Mouse (Mus musculus): ENCODE results near the gene Ndufaf4. TPM values are rescaled to one million over a fixed set of nuclear protein-coding genes. Genes with fewer than 3 reads are reported as not detected.
"Not testable (repeated sequence)": the region's sequence is repeated elsewhere in the genome, so short reads cannot be mapped to it uniquely, and the experiment has no call there.

Ndufaf4 gene
- total RNA-seq (2014; fragmentation: Nextera tagmentation) (40.3 and 64.8 TPM in 2 replicates), total RNA-seq (2017) (36.1 and 46.6 TPM in 2 replicates)

- ATAC-seq (replicated peaks; ENCODE audit: low FRiP score, low TSS enrichment, poor library complexity, severe bottlenecking): peak; percentile 95
Observed at GRCm38 (mm10) chr4:24897851-24898515, at the start of gene Ndufaf4. Gene Ndufaf4 (plus strand): TSS chr4:24898083.

- ATAC-seq (replicated peaks; ENCODE audit: low FRiP score, low TSS enrichment, poor library complexity, severe bottlenecking): no peak
Observed at GRCm38 (mm10) chr4:24850401-24851325, 47.2 kb upstream of the Ndufaf4 start, which contains the start of gene Klhl32. Gene Klhl32 (minus strand): TSS chr4:24851124.

DNA sequence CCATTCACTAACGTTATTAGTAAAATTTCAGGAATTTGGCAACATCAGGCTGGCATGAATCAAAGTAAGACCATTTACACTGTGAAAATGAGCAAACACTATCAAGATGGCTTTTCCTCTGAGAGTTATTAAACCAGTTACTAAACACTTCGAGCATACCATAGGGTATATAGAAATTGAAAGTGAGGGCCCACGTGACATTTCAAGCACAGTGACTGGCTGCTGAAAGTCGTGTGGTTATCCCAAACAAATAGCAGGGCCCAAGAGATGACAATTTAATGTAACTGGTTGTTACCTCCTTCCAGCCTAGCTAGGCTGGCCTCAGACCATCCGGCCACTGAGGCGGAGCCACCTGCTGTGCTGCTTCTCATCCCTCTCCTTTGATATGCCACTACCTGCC, 32.2 kb upstream of the Ndufaf4 start:
- no peak for ATAC-seq (replicated peaks; ENCODE audit: low FRiP score, low TSS enrichment, poor library complexity, severe bottlenecking)

DNA sequence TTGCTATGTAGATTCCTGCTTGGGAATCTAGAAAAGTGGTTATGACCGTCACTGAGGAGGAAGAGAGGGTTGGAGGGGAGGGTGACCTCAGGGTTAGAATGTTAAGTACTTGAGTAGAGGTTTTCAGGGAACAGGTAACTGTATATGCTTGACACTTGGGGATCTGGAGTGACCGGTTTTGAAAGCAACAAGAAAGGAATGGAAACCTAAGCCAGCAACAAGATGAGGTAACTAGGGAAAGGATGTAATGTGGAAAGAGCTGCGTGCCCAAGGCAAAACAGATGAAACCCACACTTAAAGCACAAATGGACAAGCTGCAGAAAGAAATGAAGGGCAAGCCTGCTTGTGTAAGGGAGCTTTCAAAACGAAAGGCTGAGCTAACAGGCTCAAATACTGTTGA, 28.7 kb upstream of the Ndufaf4 start:
- no peak for ATAC-seq (replicated peaks; ENCODE audit: low FRiP score, low TSS enrichment, poor library complexity, severe bottlenecking)

GRCm38 (mm10) chr4:24889386-24889785, 8.5 kb upstream of the Ndufaf4 start:
- ATAC-seq (replicated peaks; ENCODE audit: low FRiP score, low TSS enrichment, poor library complexity, severe bottlenecking): not testable (repeated sequence)

GRCm38 (mm10) chr4:24892293-24892692, 5.6 kb upstream of the Ndufaf4 start:
- not testable (repeated sequence) for ATAC-seq (replicated peaks; ENCODE audit: low FRiP score, low TSS enrichment, poor library complexity, severe bottlenecking)

- no peak for ATAC-seq (replicated peaks; ENCODE audit: low FRiP score, low TSS enrichment, poor library complexity, severe bottlenecking)
Observed at GRCm38 (mm10) chr4:24894625-24895024, 3.3 kb upstream of the Ndufaf4 start.

DNA sequence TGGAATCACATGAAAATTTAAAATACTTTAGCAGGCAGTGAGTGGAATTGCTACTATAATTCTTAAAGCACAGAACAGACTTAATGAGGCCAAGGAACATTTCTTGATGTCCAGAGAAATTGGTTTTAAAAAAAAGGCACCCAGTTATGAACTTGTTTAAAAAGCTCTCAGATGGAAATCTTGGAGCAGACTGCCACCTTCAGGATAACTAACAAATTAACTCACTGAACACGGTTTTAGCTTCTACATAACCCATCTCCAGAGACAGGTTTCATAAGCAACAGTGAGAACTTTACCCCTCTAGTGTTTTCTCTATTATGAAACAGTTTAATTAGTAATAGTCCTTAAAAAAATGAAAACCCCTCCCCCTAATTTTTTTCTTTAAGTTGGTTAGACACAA, 1.1 kb upstream of the Ndufaf4 start:
- 0 out of 2 replicates have a peak, but pooled peaks have one; percentile 49 for ATAC-seq (replicated peaks; ENCODE audit: low FRiP score, low TSS enrichment, poor library complexity, severe bottlenecking)

DNA sequence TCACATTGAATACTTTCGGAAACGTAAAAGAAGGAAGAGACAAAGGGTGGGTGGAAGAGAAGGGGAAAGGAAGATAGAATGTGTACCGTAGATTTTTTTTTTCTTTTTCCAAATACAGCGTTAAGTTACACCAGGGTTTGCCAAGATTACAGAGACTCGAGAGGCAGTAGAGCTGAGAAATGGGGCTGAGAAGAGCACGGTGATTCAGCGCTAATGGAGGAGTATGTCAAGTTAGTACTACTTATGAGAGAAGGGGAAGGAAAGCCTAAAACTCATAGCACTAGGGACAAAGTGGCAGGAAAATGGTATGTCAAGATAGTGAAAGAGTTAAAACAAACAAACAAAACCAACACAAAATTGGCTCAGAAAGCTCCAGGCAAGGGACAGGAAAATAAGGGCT, 532 bp upstream of the Ndufaf4 start:
- ATAC-seq (replicated peaks; ENCODE audit: low FRiP score, low TSS enrichment, poor library complexity, severe bottlenecking): 0 out of 2 replicates have a peak, but pooled peaks have one; percentile 42

DNA sequence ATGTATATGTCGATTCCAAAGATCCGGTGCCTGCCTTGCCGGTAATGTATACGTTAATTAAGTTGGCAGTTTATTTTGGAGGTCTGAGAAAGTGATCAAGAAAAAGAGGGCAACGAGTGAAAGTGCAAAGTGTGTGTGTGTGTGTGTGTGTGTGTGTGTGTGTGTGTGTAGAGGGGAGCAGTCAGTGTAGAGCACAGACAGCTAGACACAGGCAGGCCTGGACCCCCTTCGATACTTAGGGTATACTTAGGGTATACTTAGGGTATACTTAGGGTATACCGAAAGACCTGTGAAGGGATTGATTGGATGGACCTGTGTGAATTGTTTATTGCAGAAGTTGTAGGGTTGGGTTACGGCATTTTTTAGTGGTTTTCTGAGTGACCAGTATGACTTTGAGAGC, 753 bp downstream of the Ndufaf4 start:
- no peak for ATAC-seq (replicated peaks; ENCODE audit: low FRiP score, low TSS enrichment, poor library complexity, severe bottlenecking)

GRCm38 (mm10) chr4:24899146-24899545, 1.3 kb downstream of the Ndufaf4 start:
- no peak for ATAC-seq (replicated peaks; ENCODE audit: low FRiP score, low TSS enrichment, poor library complexity, severe bottlenecking)

DNA sequence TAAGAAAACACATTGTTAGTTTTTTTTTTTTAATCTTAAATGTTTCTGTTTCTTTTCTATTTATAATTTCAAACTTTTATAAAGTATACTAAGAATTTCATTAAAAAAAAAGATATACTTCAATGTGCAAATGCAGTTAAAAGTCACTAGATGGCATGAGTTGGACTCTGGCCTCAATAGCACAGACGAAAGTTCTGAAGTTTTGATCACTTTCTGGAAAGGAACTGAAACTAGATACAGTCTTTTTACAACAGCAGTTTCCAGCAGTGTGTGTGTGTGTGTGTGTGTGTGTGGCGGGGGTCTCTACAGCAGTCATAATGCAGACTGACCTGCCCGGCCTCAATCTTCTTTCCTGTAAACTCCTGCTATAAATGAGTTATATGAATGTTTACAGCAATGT, 9.9 kb downstream of the Ndufaf4 start:
- no peak for ATAC-seq (replicated peaks; ENCODE audit: low FRiP score, low TSS enrichment, poor library complexity, severe bottlenecking)

DNA sequence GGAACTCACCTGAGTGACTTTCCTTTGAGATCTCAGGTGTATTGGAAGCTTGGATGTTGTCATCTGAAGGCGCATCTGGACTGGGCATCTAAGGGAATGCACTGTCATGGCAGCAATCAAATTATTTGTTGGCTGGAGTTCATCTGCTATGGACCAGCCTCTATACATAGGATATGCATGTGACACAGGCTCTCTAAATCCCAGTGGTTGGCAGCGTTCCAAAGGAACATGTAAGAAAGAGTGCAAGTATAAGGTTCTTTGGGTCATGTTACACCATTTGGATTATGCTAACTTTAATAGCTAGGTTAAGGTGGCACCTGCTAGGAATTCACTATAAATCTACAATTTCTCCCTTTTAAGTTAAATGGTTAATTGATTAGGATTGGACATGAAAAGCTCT, 17.7 kb downstream of the Ndufaf4 start:
- no peak for ATAC-seq (replicated peaks; ENCODE audit: low FRiP score, low TSS enrichment, poor library complexity, severe bottlenecking)

GRCm38 (mm10) chr4:24920006-24920577, 22.2 kb downstream of the Ndufaf4 start:
- ATAC-seq (replicated peaks; ENCODE audit: low FRiP score, low TSS enrichment, poor library complexity, severe bottlenecking): no peak

GRCm38 (mm10) chr4:24924726-24925125, 26.8 kb downstream of the Ndufaf4 start:
- ATAC-seq (replicated peaks; ENCODE audit: low FRiP score, low TSS enrichment, poor library complexity, severe bottlenecking): no peak

DNA sequence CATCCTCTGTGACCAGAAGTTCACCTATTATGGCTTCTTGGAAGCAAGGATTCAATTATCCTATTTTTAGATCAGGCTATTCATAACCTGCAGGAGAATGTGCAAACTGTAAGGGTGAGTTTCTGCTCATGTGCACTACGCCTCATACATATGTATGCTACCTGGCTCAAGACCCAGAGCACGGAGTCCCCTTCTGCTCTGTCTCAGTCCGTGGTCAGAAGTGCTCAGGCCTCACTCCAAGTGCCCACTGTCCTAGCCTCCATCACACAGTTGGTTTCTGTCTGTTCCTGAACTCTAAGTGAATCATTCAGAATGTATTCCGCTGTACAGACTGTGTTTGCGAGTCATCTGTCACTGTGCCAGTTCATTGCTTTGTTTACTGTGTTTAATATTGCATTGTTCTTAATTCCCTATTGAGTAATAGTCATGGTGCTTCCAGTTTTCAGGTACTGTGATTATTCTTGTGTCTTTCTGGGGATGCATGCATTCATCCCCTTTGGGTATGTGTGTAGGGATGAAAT, 30.4 kb downstream of the Ndufaf4 start:
- ATAC-seq (replicated peaks; ENCODE audit: low FRiP score, low TSS enrichment, poor library complexity, severe bottlenecking): no peak

- no peak for ATAC-seq (replicated peaks; ENCODE audit: low FRiP score, low TSS enrichment, poor library complexity, severe bottlenecking)
Observed at GRCm38 (mm10) chr4:24928926-24929325, 31.0 kb downstream of the Ndufaf4 start.

GRCm38 (mm10) chr4:24942728-24943424, 45.0 kb downstream of the Ndufaf4 start:
- ATAC-seq (replicated peaks; ENCODE audit: low FRiP score, low TSS enrichment, poor library complexity, severe bottlenecking): no peak

Measured in megakaryocyte-erythroid progenitor cell, adult 5-6 weeks (primary cell).